Comparison of ENCODE assay signal across 8 mouse cellular contexts in the genomic region with DNA sequence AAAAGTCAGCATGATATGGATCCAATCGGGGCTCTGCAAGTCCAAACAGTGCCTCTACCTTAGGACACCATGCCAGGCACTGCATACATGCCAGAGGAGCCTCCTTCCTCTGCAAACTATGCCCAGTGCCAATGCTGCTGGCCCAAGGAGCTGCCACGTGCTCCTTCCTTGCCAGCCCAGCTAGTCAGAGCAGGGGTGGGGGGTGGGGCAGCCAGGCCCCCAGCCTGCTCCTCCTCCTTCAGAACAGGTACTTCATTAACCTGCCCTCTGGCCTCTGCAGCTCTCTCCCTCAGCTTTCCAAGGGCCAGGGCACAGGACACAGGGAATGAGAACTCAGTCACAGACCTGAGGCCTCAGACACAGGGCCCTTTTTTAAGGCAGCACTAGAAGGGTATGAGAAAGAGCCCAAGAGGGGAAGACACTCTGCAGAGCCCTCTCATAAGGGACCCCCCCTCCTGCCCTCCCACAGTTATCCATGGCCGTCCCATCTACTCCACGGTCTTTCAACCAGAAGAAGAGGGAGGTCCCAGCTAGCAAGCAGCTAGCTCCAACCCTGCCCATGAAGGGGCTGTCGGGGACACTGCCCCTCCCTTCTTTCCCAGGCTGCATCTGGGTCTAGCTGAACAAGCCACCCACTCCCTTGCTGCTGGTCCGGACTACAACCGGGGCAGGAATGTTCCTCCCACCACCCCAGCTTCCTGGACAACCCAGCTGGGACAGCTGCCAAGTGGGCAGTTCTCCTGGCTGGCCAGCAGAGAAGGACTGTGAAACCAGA. TPM values are rescaled to one million over a fixed set of nuclear protein-coding genes. Genes with fewer than 3 reads are reported as not detected.
DNase-seq lines count a peak whose midpoint lies in the region; ATAC-seq lines count a peak whose summit lies in the region.

No protein-coding gene starts in this region.

- intact Hi-C loops in gastrocnemius, postnatal 36 days (cut with DNase I): no loop called here
- intact Hi-C loops in left cerebral cortex, postnatal 10 days (cut with DNase I): no loop called here

- H3K27ac ChIP-seq in brown adipose tissue, adult 24 weeks (replicated peaks; ENCODE audit: low read depth, low read length): peak overlapping the region; percentile 35; the same call in 1 of the 2 replicates
- H3K27ac ChIP-seq in intestine, embryonic 14.5 days (ENCODE audit: low read depth): peak overlapping the region; percentile 47; the same call in 1 of the 2 replicates
- H3K27ac ChIP-seq in stomach, embryonic 14.5 days (ENCODE audit: low read length): peak overlapping the region; percentile 75

- H3K9me3 ChIP-seq in intestine, embryonic 14.5 days (ENCODE audit: control insufficient read depth, low read length): no peaks in the 10 kb centered on the region
- H3K9me3 ChIP-seq in stomach, embryonic 14.5 days (ENCODE audit: control insufficient read depth, low read depth, low read length): no peaks in the 10 kb centered on the region

- peak; percentile 84 for ATAC-seq in intestine, embryonic 14.5 days (replicated peaks; ENCODE audit: low FRiP score, low TSS enrichment, low read depth)
- ATAC-seq in stomach, embryonic 14.5 days (ENCODE audit: insufficient number of reproducible peaks, insufficient read depth, low FRiP score, low read depth): peak; percentile 89
- no peak for ATAC-seq in granulocyte monocyte progenitor cell, adult 5-6 weeks (replicated peaks; ENCODE audit: poor library complexity, severe bottlenecking)

- peak overlapping the region; percentile 46 for H3K4me2 ChIP-seq in intestine, embryonic 14.5 days (ENCODE audit: low read length)
- H3K4me2 ChIP-seq in stomach, embryonic 14.5 days (replicated peaks; ENCODE audit: low read depth, low read length): peak overlapping the region; percentile 38

- no peaks in the 10 kb centered on the region for H3K27me3 ChIP-seq in intestine, embryonic 14.5 days (replicated peaks; ENCODE audit: control insufficient read depth, insufficient read depth, low read length)
- H3K27me3 ChIP-seq in stomach, embryonic 14.5 days (ENCODE audit: control insufficient read depth, insufficient read depth, low read length): no peaks in the 10 kb centered on the region

- H3K4me1 ChIP-seq in brown adipose tissue, adult 24 weeks (ENCODE audit: control insufficient read depth, insufficient read depth, insufficient read length, low read length): peaks cover 5% of the 10 kb centered on the region; the same call in 1 of the 2 replicates
- peaks cover 10% of the 10 kb centered on the region; the same call in 1 of the 2 replicates for H3K4me1 ChIP-seq in intestine, embryonic 14.5 days (replicated peaks; ENCODE audit: control insufficient read depth, insufficient read depth, low read length)
- peaks cover 19% of the 10 kb centered on the region for H3K4me1 ChIP-seq in stomach, embryonic 14.5 days (ENCODE audit: control insufficient read depth, insufficient read depth, low read length)

- H3K4me3 ChIP-seq in brown adipose tissue, adult 24 weeks (ENCODE audit: insufficient read depth, low read depth, low read length): peak overlapping the region; percentile 24
- no peak overlapping the region for H3K4me3 ChIP-seq in intestine, embryonic 14.5 days (ENCODE audit: low read depth, low read length)
- peak overlapping the region; percentile 16; the same call in 1 of the 2 replicates for H3K4me3 ChIP-seq in stomach, embryonic 14.5 days (ENCODE audit: low read depth, low read length)

- 26% methylated on average over 6 of the region's 7 CpGs for WGBS in intestine, embryonic 14.5 days
- WGBS in stomach, embryonic 14.5 days: 14% methylated on average over 7 of the region's 7 CpGs

- H3K36me3 ChIP-seq in intestine, embryonic 14.5 days (ENCODE audit: control insufficient read depth, insufficient read depth, low read length): no peaks in the 10 kb centered on the region
- no peaks in the 10 kb centered on the region for H3K36me3 ChIP-seq in stomach, embryonic 14.5 days (ENCODE audit: control insufficient read depth, insufficient read depth, low read length)

- H3K9ac ChIP-seq in intestine, embryonic 14.5 days (ENCODE audit: low read length): 0 out of 2 replicates have a peak overlapping the region, but pooled peaks have one; percentile 15
- no peak overlapping the region for H3K9ac ChIP-seq in stomach, embryonic 14.5 days (replicated peaks; ENCODE audit: low read depth, low read length)

- DNase-seq in adrenal gland, adult (ENCODE audit: inconsistent age in 2 of 2, low spot score in 1 of 2): peak; percentile 87 to 93
- DNase-seq in gastrocnemius, postnatal 36 days: peak; percentile 77 to 91
- peak; percentile 74 for DNase-seq in intestine, embryonic 14.5 days (ENCODE audit: low spot score)
- peak; percentile 72 to 95 for DNase-seq in left cerebral cortex, postnatal 10 days (ENCODE audit: extremely low spot score in 1 of 2, low spot score in 2 of 2)
- peak; percentile 93 to 97 for DNase-seq in lung, postnatal 4 days

RNA-seq across cellular contexts. Expression of gene Sardh, which starts 1.2 kb away (rescaled TPM):
- polyA plus RNA-seq in brown adipose tissue, adult 24 weeks (2012; ENCODE audit: insufficient read depth, insufficient read length, missing spikeins): 12.8 and 17.7 TPM in 2 replicates
- 1 to 10 TPM in 1 of 2 experiments, under 1 TPM in 1; 0.82 to 1.4 TPM for total RNA-seq in gastrocnemius, postnatal 36 days (2021)
- polyA plus RNA-seq in intestine, embryonic 14.5 days (2014; fragmentation: Nextera tagmentation; extraction: Ambion mirVana): 10.8 and 13.1 TPM in 2 replicates
- 10 to 100 TPM in 1 of 2 experiments, 1 to 10 TPM in 1; 9.8 to 11.7 TPM for total RNA-seq in left cerebral cortex, postnatal 10 days (2021)
- 11.9 and 12.2 TPM in 2 replicates for polyA plus RNA-seq in stomach, embryonic 14.5 days (2014; fragmentation: Nextera tagmentation; extraction: Ambion mirVana)
- total RNA-seq in granulocyte monocyte progenitor cell, adult 5-6 weeks (2014; fragmentation: Nextera tagmentation): not detected in 2 replicates
- total RNA-seq in granulocyte monocyte progenitor cell, adult 5-6 weeks (2017): 0.82 TPM in 1 of 2 replicates, not detected in the other

Comparison
In these comparisons a context has a peak if more than half of its experiments do, and no peak if none do; other contexts are left out.
1. RNA of gene Sardh, which starts 1.2 kb away (total RNA-seq): 9.8 to 11.7 TPM in left cerebral cortex, postnatal 10 days; 0.82 to 1.4 TPM in gastrocnemius, postnatal 36 days and 0.82 TPM in granulocyte monocyte progenitor cell, adult 5-6 weeks; every median in the first group is over 4 times any median in the second.
2. Peak in every context shown above with its lines, with median percentiles within 50 percentile points of each other: DNase-seq and H3K27ac ChIP-seq.